Mouse (Mus musculus): ENCODE measurements around the gene Dnajb5. TPM values are rescaled to one million over a fixed set of nuclear protein-coding genes. Genes with fewer than 3 reads are reported as not detected.
A peak's percentile ranks its signal among the peaks of the same experiment; 100 is the strongest.

Dnajb5 gene
- 8.9 and 9.0 TPM in 2 replicates for polyA plus RNA-seq (2015; fragmentation: Nextera tagmentation; extraction: Ambion mirVana)

DNA sequence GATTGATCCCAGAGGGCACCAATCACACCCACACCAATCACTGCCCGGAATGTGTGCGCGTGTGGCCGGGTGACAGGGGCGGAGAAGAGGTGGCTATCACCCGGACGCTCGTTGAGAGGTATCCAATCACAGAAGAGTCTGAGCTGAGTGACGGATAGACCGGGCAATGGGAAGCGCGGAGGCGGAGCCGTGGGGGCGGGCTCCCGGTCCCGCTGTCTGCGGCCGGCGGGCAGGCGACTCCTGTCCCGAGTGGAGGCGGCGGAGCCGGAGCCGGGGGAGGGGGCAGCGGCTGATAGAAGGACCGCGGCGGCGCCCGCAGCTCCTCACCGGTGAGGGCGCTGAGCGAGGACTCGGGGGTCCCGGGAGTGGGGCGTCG lies at the start of gene Dnajb5:
Dnajb5 (plus strand) TSS at position 139 of the 376 bp plus-strand sequence.
- H3K36me3 ChIP-seq, result peaks cover 7% of the 10 kb centered on the region; the same call in 1 of the 2 replicates
- peak within 1 kb of the TSS; percentile 81 for H3K4me2 ChIP-seq (replicated peaks)
- WGBS, result under 1% methylated on average over 37 of the region's 39 CpGs
- H3K9ac ChIP-seq, result peak within 1 kb of the TSS; percentile 86
- ATAC-seq (ENCODE audit: low FRiP score, low read depth), result peak; percentile 96
- no peaks in the 10 kb centered on the region for H3K9me3 ChIP-seq
- H3K4me1 ChIP-seq, result peaks cover 42% of the 10 kb centered on the region
- H3K27me3 ChIP-seq, result peaks cover 23% of the 10 kb centered on the region
- peak within 1 kb of the TSS; percentile 76 for H3K4me3 ChIP-seq
- H3K27ac ChIP-seq, result peak within 1 kb of the TSS; percentile 84

DNA sequence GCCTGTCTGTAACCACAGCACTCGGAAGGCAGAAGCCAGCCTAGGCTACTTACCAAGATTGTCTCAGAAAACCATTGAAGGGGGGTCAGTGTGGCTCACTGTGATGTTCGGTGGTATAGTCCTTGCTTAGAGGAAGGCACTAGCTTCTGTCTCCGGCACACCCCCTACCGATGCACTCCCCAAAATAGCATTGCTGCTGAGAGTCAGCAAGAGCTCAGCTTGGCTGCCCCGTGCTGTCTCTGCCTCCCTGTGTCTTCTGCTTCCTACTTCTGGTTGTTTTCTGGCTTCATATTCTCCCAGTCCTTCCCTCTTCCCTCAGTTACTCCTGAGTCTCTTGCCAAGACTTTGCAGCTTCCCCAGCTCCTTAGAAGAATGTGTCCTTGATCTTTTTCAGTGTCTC lies 48.7 kb upstream of the Dnajb5 start:
- H3K4me3 ChIP-seq, result no peak overlapping the region

DNA sequence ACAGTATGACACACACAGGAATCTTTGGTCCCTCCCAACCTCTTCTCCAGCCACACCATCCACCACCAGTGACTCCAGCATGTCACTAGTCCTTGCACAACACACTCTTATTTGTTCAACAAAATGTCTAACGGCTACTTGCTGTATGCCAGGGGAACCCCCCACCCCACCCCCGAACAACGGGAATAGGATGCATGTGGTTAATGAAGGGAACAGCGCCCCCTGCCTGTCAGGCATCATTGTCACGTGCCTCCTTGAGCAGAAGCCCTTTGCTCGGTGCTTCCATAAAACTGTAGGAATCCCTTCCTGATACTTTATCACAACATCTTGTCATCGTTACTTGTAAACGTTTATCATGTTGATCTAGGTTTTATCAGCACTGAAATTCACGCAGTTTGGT lies 47.4 kb upstream of the Dnajb5 start:
- no peaks in the 10 kb centered on the region for H3K4me1 ChIP-seq
- H3K27ac ChIP-seq, result no peak overlapping the region

More for the DNA sequence above, 48.7 kb upstream of the Dnajb5 start:
- Histone ChIP-seq H3K4me1 (no peaks in the 10 kb centered on the region), H3K27me3 (peaks cover 3% of the 10 kb centered on the region; the same call in 1 of the 2 replicates), H3K9ac (no peak overlapping the region), H3K4me2 (replicated peaks) (no peak overlapping the region), H3K9me3 (no peaks in the 10 kb centered on the region), H3K27ac (no peak overlapping the region), H3K36me3 (no peaks in the 10 kb centered on the region)
- 65% methylated on average over 5 of the region's 5 CpGs for WGBS
- ATAC-seq (ENCODE audit: low FRiP score, low read depth), result no peak

DNA sequence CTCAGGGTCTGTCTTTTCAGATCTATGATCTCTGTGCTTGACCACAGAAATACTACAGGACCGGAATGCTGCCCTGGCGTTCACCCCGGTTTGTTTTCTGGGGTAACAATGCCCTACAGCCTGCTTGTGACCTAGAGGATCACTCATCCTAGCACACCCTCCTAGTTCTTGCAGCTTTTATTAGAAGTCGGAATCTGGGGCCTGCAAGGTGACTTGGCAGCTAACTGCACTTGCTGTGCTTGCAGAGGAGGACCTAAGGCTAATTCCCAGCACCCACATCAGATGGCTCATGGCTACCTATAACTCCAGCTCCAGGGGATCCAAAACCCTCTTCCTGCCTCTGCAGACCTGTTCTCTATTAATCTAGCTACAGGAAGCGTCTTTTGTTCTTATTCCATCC lies 46.9 kb upstream of the Dnajb5 start:
- H3K4me3 ChIP-seq, result no peak overlapping the region
- 89% methylated on average over 5 of the region's 5 CpGs for WGBS
- H3K9me3 ChIP-seq, result no peaks in the 10 kb centered on the region
- no peak overlapping the region for H3K27ac ChIP-seq
- no peaks in the 10 kb centered on the region for H3K4me1 ChIP-seq
- H3K4me2 ChIP-seq (replicated peaks), result no peak overlapping the region
- H3K9ac ChIP-seq, result no peak overlapping the region
- ATAC-seq (ENCODE audit: low FRiP score, low read depth), result no peak
- peaks cover 3% of the 10 kb centered on the region; the same call in 1 of the 2 replicates for H3K27me3 ChIP-seq
- no peaks in the 10 kb centered on the region for H3K36me3 ChIP-seq

More for the DNA sequence above, 47.4 kb upstream of the Dnajb5 start:
- H3K4me2 ChIP-seq (replicated peaks), result no peak overlapping the region
- H3K9me3 ChIP-seq, result no peaks in the 10 kb centered on the region
- 56% methylated on average over 9 of the region's 9 CpGs for WGBS
- H3K27me3 ChIP-seq, result peaks cover 3% of the 10 kb centered on the region; the same call in 1 of the 2 replicates
- no peak overlapping the region for H3K9ac ChIP-seq
- no peaks in the 10 kb centered on the region for H3K36me3 ChIP-seq
- H3K4me3 ChIP-seq, result no peak overlapping the region
- no peak for ATAC-seq (ENCODE audit: low FRiP score, low read depth)

DNA sequence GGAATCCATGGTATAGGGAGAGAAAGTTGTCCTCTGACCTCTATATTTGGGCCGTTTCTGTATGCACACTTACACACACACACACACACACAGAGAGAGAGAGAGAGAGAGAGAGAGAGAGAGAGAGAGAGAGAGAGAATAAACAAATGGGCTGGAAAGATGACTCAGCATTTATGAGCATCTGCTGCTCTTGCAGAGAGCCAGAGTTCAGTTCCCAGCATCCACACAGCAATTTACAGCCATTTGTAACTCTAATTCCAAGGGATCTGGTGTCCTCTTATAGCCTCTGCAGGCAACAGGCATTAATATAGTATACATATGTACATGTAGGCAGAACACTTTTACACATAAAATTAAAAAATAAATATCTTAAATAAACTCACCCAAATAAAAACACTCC lies 45.7 kb upstream of the Dnajb5 start:
- Histone ChIP-seq H3K4me2 (replicated peaks) (no peak overlapping the region), H3K4me1 (no peaks in the 10 kb centered on the region), H3K4me3 (no peak overlapping the region), H3K27me3 (peaks cover 3% of the 10 kb centered on the region; the same call in 1 of the 2 replicates), H3K36me3 (no peaks in the 10 kb centered on the region), H3K9ac (no peak overlapping the region), H3K9me3 (no peaks in the 10 kb centered on the region), H3K27ac (no peak overlapping the region)
- WGBS, result 88% methylated on average over 1 of the region's 1 CpGs
- ATAC-seq (ENCODE audit: low FRiP score, low read depth), result no peak

DNA sequence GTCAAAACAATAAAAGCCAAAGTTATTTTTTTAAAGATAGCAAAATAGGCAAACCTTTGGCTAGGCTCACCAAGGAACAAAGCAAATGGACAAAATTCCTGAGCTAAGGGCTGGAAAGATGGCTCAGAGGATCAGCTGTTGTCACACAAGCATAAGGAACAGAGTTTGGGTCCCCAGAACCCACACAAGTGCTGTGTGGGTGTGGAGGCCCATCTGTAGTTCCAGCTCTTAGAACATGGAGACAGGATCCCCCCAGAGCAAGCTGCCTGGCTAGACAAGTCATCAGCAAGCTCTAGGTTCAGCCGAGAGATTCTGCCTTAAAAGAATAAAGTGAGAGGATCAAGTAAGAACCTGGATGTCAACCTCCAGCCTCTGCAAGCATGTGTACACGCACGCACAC lies 45.1 kb upstream of the Dnajb5 start:
- Histone ChIP-seq H3K36me3 (no peaks in the 10 kb centered on the region), H3K9me3 (no peaks in the 10 kb centered on the region), H3K27me3 (peaks cover 3% of the 10 kb centered on the region; the same call in 1 of the 2 replicates), H3K9ac (no peak overlapping the region), H3K4me1 (no peaks in the 10 kb centered on the region), H3K4me2 (replicated peaks) (no peak overlapping the region), H3K4me3 (no peak overlapping the region), H3K27ac (no peak overlapping the region)
- 91% methylated on average over 3 of the region's 3 CpGs for WGBS
- no peak for ATAC-seq (ENCODE audit: low FRiP score, low read depth)

DNA sequence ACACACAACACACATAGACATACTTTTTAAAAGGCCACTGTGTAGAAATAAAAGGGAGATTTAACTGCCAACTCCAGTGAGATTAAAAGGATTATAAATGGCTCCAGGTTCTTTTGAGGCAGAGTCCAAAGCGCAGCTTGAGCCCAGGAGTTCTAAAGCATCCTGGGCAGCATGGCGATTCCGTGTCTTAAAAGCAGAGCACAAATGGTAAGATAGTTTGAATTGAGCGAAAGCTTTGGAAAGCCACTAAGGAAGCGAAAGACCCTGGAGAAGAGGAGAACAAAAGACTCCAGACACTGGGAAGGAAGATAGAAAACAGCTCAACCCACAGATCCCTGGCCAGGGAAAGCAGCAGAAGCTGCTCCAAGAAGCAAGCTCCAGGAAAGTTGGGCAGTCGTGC lies 44.6 kb upstream of the Dnajb5 start:
- Histone ChIP-seq H3K4me1 (no peaks in the 10 kb centered on the region), H3K27ac (no peak overlapping the region), H3K9ac (no peak overlapping the region), H3K4me3 (no peak overlapping the region), H3K4me2 (replicated peaks) (no peak overlapping the region), H3K36me3 (no peaks in the 10 kb centered on the region), H3K9me3 (no peaks in the 10 kb centered on the region), H3K27me3 (peaks cover 3% of the 10 kb centered on the region; the same call in 1 of the 2 replicates)
- WGBS, result 81% methylated on average over 6 of the region's 6 CpGs
- no peak for ATAC-seq (ENCODE audit: low FRiP score, low read depth)

DNA sequence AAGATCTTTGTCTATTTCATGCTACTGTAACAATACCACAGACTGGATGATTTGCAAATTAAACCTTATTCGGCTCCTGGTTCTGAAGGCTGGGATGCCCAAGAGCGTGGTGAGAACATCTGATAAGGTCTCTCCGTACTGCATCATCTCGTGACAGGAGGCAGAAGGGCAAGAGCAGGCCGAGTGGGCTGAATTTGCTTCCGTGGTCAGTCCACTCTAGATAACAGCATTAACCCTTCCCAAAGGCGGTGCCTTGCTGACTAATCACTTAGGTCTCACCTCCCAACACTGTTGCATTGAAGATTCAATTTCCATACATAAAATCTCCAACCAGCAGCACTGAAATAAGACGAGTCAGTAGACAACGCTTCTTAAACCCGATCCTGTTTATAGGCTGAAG lies 36.2 kb upstream of the Dnajb5 start:
- Histone ChIP-seq H3K9me3 (no peaks in the 10 kb centered on the region), H3K4me1 (0 out of 2 replicates have a peak, but pooled peaks cover 4% of the 10 kb centered on the region), H3K36me3 (no peaks in the 10 kb centered on the region), H3K4me3 (no peak overlapping the region), H3K4me2 (replicated peaks) (no peak overlapping the region), H3K27ac (no peak overlapping the region), H3K9ac (no peak overlapping the region), H3K27me3 (peaks cover 64% of the 10 kb centered on the region)
- WGBS, result 54% methylated on average over 10 of the region's 10 CpGs
- ATAC-seq (ENCODE audit: low FRiP score, low read depth), result no peak

DNA sequence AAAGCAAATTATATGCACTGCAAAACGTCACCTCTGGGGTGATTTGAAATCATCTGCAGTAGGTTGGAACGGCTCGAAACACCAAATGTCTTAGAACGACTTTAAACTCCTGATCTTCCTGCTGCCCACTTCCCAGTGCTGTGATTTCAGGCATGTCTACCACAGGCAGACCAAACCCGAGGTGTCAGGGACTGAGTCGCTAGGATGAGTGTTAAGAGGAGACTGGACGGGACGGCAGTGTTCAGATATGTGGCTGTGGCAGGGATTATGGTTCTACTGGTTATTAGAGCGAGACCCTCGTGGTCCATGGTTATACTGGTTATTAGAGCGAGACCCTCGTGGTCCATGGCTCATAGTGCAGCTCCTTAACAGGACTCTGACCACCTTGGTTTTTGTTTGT lies 34.3 kb upstream of the Dnajb5 start:
- 80% methylated on average over 12 of the region's 12 CpGs for WGBS
- 0 out of 2 replicates have a peak, but pooled peaks cover 4% of the 10 kb centered on the region for H3K4me1 ChIP-seq
- H3K9me3 ChIP-seq, result no peaks in the 10 kb centered on the region
- H3K9ac ChIP-seq, result no peak overlapping the region
- ATAC-seq (ENCODE audit: low FRiP score, low read depth), result no peak
- no peak overlapping the region for H3K4me2 ChIP-seq (replicated peaks)
- no peaks in the 10 kb centered on the region for H3K36me3 ChIP-seq
- no peak overlapping the region for H3K27ac ChIP-seq
- no peak overlapping the region for H3K4me3 ChIP-seq
- H3K27me3 ChIP-seq, result peaks cover 79% of the 10 kb centered on the region

DNA sequence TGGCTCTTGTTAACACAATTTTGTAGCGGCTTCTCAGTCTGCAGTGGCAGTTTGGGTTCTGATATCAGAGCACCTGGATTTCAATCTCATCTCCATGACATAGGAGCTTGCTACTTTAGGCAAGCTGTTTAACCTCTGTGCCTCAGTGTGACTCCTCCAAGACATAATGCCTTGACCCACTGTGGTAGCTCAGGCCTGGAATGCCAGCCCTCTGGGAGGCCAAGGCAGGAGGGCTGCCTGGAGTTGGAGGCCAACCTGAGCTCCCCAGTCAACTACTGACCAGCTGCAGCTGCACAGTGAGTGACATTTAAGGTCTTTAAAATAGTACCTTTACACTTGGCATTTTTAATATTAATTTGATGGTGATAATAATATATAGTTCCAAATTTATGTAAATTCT lies 33.6 kb upstream of the Dnajb5 start:
- Histone ChIP-seq H3K27ac (no peak overlapping the region), H3K9me3 (no peaks in the 10 kb centered on the region), H3K9ac (no peak overlapping the region), H3K4me3 (no peak overlapping the region), H3K36me3 (no peaks in the 10 kb centered on the region), H3K4me2 (replicated peaks) (no peak overlapping the region), H3K27me3 (peaks cover 85% of the 10 kb centered on the region), H3K4me1 (0 out of 2 replicates have a peak, but pooled peaks cover 4% of the 10 kb centered on the region)
- WGBS, result 84% methylated on average over 1 of the region's 1 CpGs
- ATAC-seq (ENCODE audit: low FRiP score, low read depth), result no peak

DNA sequence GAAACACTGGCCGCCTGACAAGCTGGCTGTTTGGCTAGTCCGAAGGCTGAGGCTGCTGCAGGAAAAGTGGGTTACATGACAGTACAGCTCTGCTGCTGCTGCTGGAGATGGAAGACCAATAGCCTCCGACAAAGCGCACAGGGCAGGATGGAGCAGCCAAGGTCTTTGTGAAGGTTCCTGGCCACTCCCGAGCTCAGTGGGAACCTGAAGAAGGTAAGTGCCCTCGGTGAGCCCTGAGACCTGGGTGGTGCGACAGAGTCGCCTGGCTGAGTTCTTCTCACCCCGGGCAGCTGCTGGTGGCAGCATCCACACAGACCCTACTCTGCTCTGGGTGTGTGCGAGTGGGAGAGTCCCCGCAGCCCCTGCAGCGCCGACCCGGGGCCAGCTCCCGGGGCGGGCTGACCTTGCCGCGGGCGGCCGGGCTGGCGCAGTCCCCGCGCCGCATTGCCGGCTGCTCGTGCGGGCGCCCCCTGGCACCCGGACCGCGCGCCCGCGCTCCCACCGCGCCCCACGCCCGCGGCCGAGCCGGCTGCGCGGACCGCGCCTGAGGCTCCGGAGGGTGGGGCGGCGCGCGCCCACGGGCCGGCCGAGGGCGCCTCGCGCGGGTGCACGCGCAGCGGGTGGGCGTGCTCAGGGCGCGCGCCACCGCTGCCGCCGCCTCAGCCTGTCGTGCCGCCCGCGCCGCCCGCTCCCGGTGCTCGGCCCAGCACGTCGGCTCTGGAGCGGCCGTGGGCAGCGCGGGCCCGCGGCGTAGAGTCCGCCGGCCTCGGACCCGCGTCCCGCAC lies 32.8 kb upstream of the Dnajb5 start, which contains the start of gene Phf24:
Phf24 (plus strand) TSS at position 44 of the 785 bp plus-strand sequence.
- Histone ChIP-seq H3K36me3 (no peaks in the 10 kb centered on the region), H3K4me1 (0 out of 2 replicates have a peak, but pooled peaks cover 4% of the 10 kb centered on the region), H3K4me3 (peak within 1 kb of the TSS; percentile 65), H3K27ac (no peak within 1 kb of the TSS), H3K4me2 (replicated peaks) (peak within 1 kb of the TSS; percentile 93), H3K9me3 (no peaks in the 10 kb centered on the region), H3K27me3 (peaks cover 88% of the 10 kb centered on the region), H3K9ac (peak within 1 kb of the TSS; percentile 73)
- peak; percentile 73; the same call in 1 of the 2 replicates for ATAC-seq (ENCODE audit: low FRiP score, low read depth)
- 2% methylated on average over 48 of the region's 90 CpGs for WGBS

DNA sequence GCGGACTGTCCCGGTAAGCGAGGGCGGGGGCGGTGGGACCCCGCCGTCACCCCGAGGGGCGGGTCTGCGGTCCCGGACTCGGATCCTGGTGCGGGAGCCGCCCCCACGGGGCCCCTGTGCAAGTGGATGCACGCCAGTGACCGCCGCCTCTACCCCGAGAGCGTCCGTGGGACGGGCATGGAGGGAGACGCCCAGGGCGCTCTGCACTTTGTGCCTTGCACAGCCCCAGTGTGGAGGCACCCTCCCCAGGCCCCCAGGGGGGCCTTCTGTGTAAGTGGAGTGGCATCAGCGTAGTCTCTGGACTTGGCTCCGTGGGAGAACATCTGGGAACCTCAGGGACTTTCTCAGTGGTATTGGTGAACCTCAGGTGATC lies 32.2 kb upstream of the Dnajb5 start:
- peak overlapping the region; percentile 65 for H3K4me3 ChIP-seq
- peak overlapping the region; percentile 93 for H3K4me2 ChIP-seq (replicated peaks)
- H3K27me3 ChIP-seq, result peaks cover 87% of the 10 kb centered on the region
- H3K9ac ChIP-seq, result peak overlapping the region; percentile 73
- no peaks in the 10 kb centered on the region for H3K36me3 ChIP-seq
- H3K27ac ChIP-seq, result no peak overlapping the region
- H3K4me1 ChIP-seq, result 0 out of 2 replicates have a peak, but pooled peaks cover 4% of the 10 kb centered on the region
- ATAC-seq (ENCODE audit: low FRiP score, low read depth), result no peak
- 3% methylated on average over 26 of the region's 26 CpGs for WGBS
- H3K9me3 ChIP-seq, result no peaks in the 10 kb centered on the region

Data from limb, embryonic 13.5 days (tissue).